Mouse (Mus musculus) urinary bladder, postnatal 36 days (tissue): ENCODE results near the gene Ints3.

Source experiments
- DNase-seq, 2 experiments: peaks; one replicate each; pipeline ENCODE4 v3.0.0; 2022; ENCODE audit warnings: low spot score in 2 of 2, mixed read lengths in 1 of 2

Ints3 gene

DNA sequence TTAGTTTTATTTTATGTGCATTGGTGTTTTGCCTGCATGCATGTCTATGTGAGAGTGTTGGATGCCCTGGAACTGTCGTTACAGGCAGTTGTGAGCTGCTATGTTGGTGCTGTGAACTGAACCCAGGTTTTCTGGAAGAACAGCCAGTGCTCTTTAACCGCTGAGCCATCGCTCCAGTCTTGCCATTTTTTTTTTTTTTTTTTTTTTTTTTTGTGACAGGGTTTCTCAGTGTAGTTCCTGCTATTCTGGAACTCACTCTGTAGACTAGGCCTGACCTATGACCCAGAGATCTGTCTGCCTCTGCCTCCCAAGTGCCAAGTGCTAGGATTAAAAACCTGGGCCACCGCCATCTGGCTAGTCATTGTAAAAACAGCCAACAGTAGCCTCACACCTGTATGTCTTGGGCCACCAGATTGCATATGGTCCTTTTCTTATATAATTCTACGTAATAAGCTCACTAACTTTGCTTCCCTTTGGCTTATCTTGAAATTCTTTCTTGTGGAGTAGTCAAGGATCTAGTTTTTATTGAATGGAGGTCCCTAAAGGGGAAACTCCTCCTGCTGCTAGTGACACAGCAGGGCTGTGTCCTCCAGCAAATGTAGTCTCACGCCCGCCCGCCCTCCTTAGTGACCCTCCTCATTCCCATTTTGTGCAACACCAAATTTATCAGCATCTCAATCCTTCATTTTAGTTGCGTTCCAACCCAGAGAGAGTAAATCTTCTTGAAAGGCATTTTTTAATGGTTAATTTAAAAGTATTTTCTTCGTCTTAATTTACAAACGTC is 12.2 kb upstream of the Ints3 start:
- DNase-seq, result no peak

DNA sequence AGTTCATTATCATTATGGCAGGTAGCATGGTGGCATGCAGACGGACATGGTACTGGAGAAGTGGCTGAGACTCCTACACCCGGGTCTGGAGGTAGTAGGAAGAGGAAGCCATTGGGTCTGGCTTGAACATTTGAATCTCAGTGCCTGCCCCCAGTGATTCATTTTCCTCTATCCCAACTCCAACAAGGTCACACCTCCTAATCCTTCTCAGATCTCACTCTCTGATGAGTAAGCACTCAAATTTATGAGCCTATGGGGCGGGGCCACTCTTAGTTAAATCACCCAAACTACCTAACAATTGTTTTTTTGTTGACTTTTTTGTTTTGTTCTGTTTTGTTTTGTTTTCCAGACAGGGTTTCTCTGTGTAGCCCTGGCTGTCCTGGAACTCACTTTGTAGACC is 10.6 kb upstream of the Ints3 start:
- no peak for DNase-seq

DNA sequence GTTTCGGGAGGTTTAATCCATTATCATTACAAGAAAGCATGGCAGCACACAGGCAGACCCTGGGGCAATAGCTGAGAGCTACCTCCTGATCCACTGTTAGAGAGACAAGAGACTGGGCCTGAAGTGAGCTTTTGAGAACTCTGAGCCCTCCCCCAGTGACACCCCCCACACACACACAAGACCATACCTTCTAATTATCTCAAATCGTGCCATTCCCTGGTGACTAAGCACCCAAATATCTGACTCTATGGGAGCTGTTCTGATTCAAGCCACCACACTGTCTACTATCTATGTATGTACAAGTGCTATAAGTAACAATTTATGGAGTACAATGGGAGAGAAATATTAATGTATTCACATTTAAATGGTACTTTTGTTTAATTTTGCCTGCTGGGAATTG is 7.3 kb upstream of the Ints3 start:
- no peak for DNase-seq

DNA sequence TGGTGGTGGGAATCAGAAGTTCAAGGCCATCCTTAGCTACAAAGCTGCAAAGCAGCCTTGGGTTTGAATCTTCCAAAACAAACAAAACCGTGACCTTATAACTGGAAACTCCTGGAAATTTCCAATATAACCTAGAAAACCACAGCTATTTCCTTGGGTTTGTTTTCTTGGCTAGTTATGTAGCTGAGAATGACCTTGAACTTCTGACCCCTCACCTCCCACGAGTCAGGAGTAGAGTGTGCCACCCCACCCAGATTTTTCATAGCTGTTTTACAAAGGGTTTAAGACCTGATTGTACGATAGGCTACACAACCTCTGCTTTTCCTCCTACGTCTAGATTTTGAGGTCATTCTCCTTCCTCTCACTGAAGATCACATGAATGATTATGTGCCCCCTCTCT is 3.7 kb upstream of the Ints3 start:
- no peak for DNase-seq

DNA sequence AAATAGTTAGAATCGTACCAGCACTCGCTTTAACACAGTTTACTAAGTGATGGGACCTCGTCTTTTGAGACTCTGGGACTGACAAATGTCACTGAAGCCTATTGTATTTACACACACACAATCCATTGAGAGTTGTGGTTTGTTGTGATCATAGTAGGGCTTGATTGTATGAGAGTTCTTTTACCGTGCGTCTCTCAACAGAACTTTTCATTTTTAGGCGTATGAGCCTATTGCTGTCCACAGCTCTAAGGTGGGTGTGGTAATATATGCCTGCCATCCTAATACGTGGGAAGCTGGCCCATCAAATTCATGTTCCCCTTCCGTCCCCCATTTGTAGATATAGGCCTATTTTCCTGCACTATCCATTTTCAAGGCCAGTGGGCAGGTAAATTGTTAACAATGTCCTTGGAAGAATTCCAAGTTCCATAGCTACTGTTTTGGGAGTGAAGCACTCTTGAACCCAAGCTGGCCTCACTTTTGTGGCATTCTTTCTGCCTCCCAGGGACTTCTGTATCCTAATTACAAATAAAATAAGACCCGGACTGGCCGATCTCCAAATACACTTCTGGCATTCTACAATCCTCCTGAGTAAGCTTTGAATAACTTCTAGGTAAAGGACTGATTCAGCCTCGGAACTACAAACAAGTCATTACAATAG is 780 bp upstream of the Ints3 start:
- no peak for DNase-seq

DNA sequence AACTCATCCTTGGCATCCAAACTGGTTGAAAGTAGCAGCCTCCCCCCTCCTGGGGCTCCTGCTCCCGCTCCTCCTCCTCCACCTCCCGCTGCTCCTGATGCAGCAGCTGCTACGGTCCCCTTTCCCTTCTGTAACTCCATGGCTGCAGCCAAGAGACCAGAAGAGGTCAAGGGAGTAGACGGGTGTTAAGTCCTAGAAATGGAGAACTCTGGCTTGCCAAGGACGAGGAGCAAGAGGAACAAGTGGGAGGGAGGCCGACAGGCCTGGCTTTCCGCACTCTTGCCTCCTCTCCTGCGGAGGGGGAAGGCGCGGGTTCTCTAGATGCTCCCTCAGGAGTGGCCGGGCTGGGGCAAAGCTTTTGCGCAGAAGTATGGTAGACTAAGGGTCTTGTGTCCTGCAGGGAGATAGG is 607 bp downstream of the Ints3 start:
- DNase-seq, result peak; percentile 48 to 50

DNA sequence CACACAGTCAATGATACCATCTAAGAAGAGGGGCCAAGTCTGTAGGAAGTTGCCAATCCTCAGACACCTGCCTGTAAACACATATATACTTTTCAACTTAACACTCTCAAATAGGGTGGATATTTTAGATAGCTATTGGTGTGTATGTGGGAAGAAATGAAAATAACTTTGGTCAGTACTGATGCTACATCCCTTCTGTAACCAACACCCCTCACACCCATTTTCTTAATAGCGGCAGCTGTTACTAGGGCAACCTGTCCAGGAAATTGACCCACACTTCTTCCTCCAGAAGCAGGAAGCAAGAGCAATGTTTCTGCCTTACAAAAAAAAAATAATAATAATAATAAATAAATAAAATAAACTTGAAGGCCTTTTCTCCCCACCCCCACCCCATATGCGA is 1.1 kb downstream of the Ints3 start:
- no peak for DNase-seq

DNA sequence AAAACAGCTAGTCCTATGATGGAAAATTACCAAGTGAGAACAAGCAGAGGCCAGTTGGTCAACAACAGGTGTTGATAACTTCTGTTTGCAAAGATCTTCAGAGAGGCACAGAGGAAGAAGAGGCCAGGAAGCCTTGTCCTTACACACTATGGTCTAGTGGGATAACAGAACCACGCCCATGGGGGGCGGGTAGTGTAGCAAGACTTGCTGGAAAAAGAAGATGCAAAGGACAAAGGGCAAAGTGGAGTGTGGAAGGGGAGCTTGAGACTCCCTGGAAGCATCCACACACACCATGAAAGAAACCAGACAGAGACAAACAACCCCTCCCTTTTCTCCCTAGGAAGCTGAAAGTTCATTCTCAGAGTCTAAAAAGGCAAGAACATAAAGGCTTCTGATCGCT is 3.8 kb downstream of the Ints3 start:
- DNase-seq, result no peak

DNA sequence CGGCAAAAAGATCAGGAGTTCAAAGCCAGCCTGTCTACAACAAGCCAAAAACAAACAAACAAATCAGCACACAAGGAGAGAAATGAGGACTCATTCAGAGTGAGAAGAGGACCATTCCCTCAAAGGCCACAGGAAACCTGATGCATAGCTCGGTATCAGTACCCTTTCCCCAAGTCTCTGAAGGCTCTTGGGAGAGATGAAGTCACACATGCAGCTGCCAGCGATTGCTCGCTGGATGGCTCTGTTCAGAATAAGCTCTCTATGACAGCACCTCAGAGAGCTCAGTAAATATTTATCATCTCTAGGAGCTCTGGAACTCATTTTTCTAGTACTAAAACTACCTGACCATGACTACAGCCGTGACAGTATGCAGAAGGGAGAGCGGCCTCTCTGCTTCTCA is 5.2 kb downstream of the Ints3 start:
- peak in 1 of 2 experiments; percentile 22 for DNase-seq

DNA sequence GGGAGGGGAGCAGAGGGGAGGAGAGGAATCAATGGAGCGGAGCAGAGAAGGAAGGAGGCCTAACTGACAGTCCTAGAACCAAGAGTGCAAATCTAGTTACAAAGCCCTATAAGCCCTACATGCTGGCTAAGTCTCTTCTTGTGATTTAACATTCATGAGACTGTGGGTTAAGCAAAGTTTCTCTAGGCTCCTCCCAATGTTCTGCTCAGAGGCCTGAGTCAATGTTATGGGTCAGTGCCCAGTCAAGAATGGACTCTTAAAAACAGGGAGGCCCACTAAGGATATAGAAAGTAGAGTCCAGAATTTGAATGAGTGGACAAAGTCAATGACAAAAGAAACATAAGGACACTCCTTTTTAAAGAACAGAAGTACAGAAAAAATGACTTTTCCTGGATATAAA is 5.8 kb downstream of the Ints3 start:
- no peak for DNase-seq

DNA sequence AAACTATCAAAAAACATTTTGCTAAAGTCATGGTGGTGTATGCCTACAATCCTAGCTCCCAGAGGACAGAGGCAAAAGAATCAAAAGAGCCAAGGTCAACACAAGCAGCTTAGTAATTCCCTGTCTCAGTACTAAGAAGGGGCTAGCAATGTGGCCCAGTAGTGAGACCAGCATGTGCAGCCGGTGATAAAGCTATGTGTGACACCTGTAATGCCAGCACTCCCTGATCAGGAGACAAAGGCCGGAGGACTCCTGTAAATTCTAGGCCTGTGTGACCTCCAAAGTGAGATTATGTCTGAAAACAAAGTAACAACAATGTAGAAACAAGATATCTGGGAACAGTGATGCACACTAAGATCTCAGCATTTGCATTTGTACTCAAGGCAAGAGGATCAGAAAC is 7.9 kb downstream of the Ints3 start:
- DNase-seq, result no peak

DNA sequence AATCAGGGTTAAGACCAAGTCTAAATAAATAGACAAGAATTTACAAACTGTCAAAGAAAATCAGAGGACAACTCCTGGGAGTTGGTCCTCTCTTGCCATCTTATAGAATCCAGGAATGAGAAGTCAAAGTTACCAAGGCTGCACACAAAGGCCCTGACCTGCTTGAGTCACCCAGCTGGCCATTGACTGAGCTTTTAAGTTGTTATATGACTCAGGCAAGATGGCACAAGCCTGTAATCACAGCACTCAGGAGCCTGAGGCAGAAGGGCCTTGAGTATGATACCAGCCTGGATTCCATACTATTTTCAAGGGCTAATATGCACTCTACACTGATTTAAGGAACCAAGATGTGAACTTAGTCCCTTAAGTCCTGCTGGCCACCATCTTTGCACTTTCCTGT is 9.9 kb downstream of the Ints3 start:
- DNase-seq, result no peak

DNA sequence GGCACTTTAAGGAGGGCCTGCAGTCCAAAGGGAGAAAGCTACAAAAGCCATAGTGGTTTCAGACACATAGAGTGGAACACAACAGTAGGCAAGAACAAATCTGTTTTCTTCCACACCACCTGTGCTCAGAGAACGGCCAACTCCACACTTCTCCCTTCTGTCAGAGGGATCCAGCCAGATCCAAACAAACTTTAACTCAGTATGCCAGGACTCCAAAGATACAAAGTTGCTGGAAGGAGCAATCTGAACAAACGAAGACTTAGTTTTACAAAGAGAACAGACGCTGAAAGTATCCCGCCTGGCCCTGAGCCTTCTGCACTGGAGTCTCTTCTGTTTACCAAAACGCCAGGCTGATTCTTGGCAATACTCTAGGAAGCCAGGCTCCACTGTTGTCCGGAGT is 12.7 kb downstream of the Ints3 start:
- no peak for DNase-seq

DNA sequence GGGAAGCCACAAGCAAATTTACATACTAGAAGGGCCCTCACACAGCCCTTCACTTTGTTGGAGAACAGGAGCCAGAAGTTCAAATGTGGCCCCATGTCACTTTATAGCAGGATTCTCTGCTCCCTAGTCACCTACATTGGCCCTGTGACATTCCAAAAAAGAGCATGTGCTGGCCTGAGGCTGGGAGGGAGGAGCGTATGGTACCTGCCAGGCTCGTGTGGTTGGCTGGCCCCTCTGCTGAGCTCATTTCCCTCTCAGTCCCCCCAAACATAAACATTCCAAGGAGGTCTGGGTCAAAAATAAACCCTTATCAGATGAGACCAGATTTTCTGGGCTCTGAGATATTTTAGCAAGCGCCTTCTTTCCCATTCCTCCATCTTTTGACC is 20.4 kb downstream of the Ints3 start:
- no peak for DNase-seq

DNA sequence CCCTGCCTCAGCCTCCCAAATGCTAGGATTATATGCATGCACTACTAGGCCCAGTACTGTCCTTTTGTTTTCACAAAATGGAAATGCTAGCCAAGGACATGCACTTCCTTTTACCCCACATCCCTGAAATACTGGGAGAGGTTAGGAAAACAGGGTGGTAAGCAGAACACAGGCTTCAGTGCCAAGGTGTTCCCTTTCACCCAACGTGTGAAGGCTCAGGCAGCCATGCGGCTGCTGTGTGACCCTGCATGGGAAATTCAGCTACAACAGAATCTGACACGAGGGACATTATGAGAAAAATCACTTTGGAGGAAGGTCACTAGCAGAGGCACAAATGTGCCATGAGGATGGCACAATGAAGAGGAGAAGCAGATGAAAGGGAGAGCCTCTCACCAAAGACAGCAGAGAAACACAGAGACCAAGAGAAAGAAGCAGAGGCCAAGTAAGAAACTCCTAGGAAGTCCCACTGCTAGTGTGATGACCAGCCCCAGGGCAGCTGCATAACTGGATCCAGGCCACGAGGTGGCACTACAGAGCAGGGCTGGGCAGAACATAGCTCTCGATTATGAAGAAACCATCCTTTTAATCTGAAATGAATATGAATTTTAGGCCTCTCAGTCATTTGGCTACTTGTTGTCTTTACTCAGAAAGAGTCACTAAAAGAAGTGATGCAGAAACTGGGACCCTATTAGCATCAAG is 21.0 kb downstream of the Ints3 start:
- DNase-seq, result peak; percentile 65 to 74

DNA sequence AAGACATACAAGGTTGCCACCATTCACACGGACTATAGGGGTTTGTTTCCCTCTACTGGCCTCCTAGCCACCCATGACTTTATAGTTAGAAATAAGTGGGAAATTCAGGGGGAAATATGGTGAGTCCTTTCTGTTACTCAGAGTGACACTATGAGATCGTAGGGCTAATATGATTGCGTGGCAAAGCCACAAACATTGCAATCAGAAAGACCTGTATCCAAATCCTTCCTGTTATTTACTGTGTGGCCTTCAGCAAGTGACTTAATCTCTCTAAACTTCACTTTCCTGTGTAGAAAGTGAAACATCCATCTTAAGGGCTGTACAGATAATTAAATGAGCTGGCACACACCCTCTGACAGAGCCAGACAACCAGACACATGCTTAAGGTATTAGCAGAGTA is 24.7 kb downstream of the Ints3 start:
- no peak for DNase-seq

DNA sequence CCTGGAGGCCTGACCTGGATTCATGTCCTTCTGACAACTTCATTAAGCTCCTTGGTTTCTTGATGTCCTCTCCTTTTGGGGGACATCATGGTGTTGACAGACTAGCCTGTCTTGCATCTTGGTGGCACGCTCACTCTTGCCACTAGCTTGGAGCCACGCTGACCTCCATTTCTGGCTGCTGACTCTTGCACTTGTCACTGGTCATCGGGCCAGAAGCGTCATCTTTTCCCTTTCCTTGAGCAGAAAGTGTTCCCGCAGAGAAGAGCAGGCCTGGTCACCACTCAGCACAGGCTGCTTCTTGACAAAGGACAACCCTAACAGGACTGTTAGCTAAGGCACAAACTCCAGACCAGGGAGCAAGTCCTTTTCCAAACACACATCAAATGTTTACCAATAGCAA is 27.0 kb downstream of the Ints3 start:
- DNase-seq, result no peak

DNA sequence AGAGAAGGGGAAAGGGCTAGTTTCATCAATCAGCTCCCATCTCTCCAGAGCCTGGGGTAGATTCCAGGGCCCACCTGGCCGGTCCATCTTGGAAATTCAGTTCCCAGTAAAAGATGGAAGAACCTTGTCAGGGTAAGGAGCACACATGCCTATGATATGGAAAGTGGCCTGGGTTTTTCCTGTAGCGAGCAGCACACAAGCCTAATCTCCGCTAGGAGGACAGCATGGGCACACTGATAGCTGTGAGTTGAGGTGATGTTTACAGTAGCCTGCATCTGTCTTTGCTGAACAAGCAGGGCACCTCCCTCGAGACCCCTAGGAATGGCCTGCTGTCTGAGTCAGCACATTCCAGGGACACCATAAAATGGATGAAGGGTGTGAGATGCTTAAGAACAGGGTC is 28.8 kb downstream of the Ints3 start:
- DNase-seq, result no peak

DNA sequence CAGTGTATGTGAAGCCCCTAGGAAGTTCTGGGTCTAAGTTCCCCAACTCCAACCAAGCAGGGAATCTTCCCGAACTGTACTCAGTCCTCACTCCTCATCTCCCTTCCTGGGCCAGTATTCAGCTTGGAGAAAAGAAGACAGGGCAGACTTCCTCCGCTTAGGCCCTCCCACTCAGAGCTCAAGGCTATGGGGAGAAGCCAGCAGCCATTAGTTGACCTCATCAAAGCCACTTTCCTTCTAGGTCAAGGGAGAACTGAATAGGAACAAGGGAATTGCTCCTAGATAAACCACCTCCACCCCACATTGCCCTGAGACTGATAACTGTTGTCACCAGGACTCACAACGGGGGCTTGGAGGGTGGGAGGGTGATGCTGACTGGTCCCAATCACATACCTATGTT is 29.3 kb downstream of the Ints3 start:
- DNase-seq, result no peak

DNA sequence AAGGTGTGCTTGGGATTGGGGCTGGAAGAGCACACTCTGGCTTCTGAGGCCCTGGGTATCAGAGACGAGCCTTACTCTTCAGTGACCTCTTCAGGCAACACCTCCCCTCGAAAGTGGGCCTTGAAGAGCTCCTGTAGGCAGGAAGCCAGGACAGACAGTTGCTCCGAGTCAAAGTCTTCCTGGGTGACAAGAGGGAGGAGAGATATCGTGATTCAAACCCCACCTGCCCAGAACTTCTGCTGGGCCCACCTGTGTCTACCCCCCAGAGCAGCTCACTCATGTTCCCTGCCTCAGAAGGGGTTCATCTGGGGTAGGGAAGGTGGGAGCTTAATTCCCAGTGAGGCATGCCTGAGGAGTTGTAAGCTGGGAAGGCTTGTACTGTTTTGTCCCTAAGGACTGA is 32.4 kb downstream of the Ints3 start:
- DNase-seq, result no peak

DNA sequence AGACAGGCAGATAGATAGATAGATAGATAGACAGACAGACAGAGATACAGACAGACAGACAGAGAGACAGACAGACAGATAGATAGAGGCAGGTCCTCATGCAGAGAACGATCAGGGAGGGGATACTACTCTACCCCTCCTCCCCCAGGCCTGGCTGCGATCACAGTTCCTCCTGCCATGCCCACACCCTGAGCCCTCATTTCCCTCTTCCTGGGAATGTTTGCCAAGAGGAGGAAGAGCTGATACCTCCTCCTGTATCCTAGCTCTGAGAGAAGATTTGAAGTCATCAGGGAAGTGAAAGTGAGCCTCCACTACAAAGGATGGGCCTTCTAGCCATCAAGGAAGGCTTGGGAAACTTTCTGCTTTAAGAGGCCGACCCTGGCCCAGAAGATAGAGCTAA is 37.8 kb downstream of the Ints3 start:
- DNase-seq, result no peak

DNA sequence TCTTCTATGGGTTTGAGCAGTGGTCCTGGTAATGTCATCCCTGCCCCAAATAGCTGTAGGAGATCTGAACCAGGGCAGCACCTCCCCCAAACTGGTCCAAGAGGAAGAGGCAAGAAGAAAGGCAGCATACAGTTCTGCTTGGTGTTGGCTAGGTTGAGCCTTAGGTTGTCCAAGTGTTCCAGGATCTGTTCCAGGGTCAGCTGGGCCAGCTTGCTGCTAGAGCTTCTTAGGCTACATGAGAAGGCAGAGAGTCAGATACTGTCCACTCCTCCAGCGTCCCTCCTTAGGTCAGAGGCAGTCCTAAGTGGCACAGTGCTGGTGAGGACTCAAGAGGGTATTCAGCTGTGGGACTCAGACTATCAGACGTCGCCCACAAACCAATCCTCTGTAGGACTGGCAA is 40.8 kb downstream of the Ints3 start:
- DNase-seq, result no peak

DNA sequence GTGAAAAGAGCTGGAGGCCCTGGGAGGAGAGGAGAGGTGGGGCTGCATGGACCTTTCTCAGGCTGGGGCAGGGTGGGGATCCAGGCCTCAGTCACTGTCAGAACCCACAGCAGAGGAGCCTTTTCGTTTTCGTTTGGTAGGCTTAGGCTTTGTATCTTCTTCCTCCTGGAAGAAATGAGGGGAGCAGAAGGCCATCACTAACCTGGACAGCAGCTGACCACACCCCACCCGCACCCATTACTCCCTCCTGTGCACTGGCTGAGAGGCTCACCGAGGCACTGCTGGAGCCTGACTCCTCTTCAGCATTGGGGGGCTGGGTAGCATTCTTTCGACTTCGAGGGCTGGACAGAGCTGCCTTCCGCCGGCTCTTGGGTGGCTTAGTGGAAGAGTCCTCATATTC is 41.5 kb downstream of the Ints3 start:
- no peak for DNase-seq
